Mouse (Mus musculus) intestine, embryonic 14.5 days (tissue): ENCODE data around the gene Tuba3a. TPM values are rescaled to one million over a fixed set of nuclear protein-coding genes. Genes with fewer than 3 reads are reported as not detected.

Source experiments
- ATAC-seq: fragments of 200-750 bp; cut with Nextera tagmentation; replicated peaks from 2 replicates; pipeline ENCODE4 v1.8.0; 2017; ENCODE audit warnings: low read depth, moderate number of reproducible peaks, moderate TSS enrichment, moderate library complexity; ENCODE audit not compliant: low FRiP score, low TSS enrichment
- DNase-seq: peaks from one replicate; pipeline ENCODE4 v3.0.0-alpha.2; 2018; ENCODE audit warnings: low spot score
- H3K27ac ChIP-seq: fragments of 300-500 bp; sonication (generic); 2 replicates; pipeline ENCODE4 v1.5.1; 2014; ENCODE audit warnings: low read depth, mild to moderate bottlenecking, control low read depth
- H3K27me3 ChIP-seq: fragments of 300-500 bp; sonication (generic); replicated peaks from 2 replicates; pipeline ENCODE4 v1.6.1; 2014; ENCODE audit warnings: low read length, control low read depth; ENCODE audit not compliant: control insufficient read depth, insufficient read depth
- H3K36me3 ChIP-seq: fragments of 300-500 bp; sonication (generic); 2 replicates; pipeline ENCODE4 v1.6.1; 2014; ENCODE audit warnings: low read length, control low read depth; ENCODE audit not compliant: control insufficient read depth, insufficient read depth
- H3K4me1 ChIP-seq: fragments of 300-500 bp; sonication (generic); replicated peaks from 2 replicates; pipeline ENCODE4 v1.6.1; 2014; ENCODE audit warnings: low read length, control low read depth, mixed read lengths; ENCODE audit not compliant: control insufficient read depth, insufficient read depth
- H3K4me2 ChIP-seq: fragments of 300-500 bp; sonication (generic); 2 replicates; pipeline ENCODE4 v1.6.1; 2014; ENCODE audit warnings: low read length
- H3K4me3 ChIP-seq: fragments of 300-500 bp; sonication (generic); 2 replicates; pipeline ENCODE4 v1.5.1; 2014; ENCODE audit warnings: low read depth, low read length, control low read depth, mixed read lengths
- H3K9ac ChIP-seq: fragments of 300-500 bp; sonication (generic); 2 replicates; pipeline ENCODE4 v1.6.1; 2014; ENCODE audit warnings: mild to moderate bottlenecking, low read length
- H3K9me3 ChIP-seq: fragments of 300-500 bp; sonication (generic); 2 replicates; pipeline ENCODE4 v1.6.1; 2016; ENCODE audit warnings: low read length, control low read depth; ENCODE audit not compliant: control insufficient read depth
- WGBS: fragments of 180-500 bp; shearing (Covaris S2); extraction: QIAGEN DNeasy Blood & Tissue Kit; methylation state at CpG from one replicate; pipeline ENCODE4 v1.1.7; 2014; 5-methylcytosine and 5-hydroxymethylcytosine counted together
- polyA plus RNA-seq: library from polyadenylated mRNA; unstranded; fragments of >200 nt; fragmentation: Nextera tagmentation; extraction: Ambion mirVana; gene quantifications from 2 replicates; pipeline ENCODE4 v1.2.1, GENCODE M21; 2014

Tuba3a gene
- polyA plus RNA-seq, 1 experiment from 2014 or later, result 0.12 TPM

DNA sequence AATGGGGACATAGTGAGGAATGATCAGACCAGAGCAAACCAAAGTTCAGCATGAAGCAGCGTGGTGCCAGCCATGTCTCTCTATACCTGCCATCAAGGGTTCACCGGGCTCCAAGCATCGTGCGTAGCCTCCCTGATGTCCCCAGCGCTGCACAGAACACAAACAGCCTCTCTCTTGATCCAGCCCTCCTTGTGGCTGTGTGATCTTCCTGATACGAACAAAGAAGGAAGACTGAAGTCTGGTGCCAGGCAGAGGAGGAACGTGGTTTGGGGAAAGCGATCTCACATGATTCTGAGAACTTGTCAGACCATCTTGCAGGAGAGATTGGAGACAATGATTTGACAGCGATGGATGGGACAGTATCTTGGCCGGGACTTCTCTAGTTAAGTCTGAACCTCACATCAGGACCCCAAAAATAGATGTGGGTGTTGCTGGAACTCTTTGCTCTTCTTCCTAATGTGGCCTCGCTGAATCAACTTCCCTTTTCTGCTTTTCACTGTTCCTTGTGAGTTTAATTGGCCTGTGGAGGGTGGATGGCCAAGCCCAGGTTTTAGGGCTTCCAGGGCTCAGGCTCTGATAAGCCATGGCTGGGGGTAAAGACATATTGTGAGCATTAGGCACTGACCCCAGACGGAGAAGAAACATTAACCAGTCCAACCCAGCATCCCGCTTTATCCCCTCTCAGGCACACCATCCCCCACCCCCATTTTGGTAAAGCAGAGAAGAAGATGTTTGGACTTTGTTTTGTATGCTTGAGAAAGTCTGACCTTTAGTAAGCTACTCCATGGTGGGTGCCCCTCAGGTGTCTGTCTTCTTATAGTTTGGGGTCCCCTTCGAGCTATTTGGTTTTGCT lies 31.8 kb downstream of the Tuba3a start:
- H3K27me3 ChIP-seq, result no peaks in the 10 kb centered on the region
- H3K27ac ChIP-seq, result no peak overlapping the region
- no peaks in the 10 kb centered on the region for H3K4me1 ChIP-seq
- H3K36me3 ChIP-seq, result no peaks in the 10 kb centered on the region
- H3K4me3 ChIP-seq, result no peak overlapping the region
- DNase-seq, result no peak
- WGBS, result 77% methylated on average over 14 of the region's 14 CpGs
- H3K9ac ChIP-seq, result no peak overlapping the region
- ATAC-seq, result no peak
- H3K4me2 ChIP-seq, result no peak overlapping the region
- no peaks in the 10 kb centered on the region for H3K9me3 ChIP-seq

DNA sequence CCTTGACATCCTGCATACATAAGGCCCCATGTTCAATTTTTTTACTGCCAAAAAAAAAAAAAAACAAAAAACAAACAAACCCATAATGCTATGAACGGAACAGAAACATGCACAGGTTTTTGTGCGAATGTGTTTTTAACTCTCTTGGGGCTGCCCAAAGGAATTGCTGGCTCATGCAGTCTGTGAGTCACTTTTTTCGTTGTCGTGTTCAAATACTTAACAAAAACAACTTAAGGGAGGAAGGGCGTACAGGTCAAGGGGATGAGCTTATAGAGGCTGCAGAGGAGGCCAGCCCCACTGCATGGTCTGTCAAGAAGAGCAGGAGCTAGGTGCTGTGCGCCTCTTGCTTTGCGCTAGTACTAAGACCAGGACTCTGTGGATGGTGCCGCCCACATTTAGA lies 33.1 kb downstream of the Tuba3a start:
- Histone ChIP-seq H3K4me2 (no peak overlapping the region), H3K36me3 (no peaks in the 10 kb centered on the region), H3K27ac (no peak overlapping the region), H3K9ac (no peak overlapping the region), H3K9me3 (no peaks in the 10 kb centered on the region), H3K27me3 (no peaks in the 10 kb centered on the region), H3K4me3 (no peak overlapping the region), H3K4me1 (no peaks in the 10 kb centered on the region)
- ATAC-seq, result no peak
- DNase-seq, result no peak
- 88% methylated on average over 8 of the region's 8 CpGs for WGBS

GRCm38 (mm10) chr6:125252285-125252684 lies 33.6 kb downstream of the Tuba3a start:
- H3K36me3 ChIP-seq, result no peaks in the 10 kb centered on the region
- ATAC-seq (no peak), DNase-seq (no peak)
- no peaks in the 10 kb centered on the region for H3K4me1 ChIP-seq
- H3K9me3 ChIP-seq, result no peaks in the 10 kb centered on the region
- WGBS, result 79% methylated on average over 3 of the region's 3 CpGs
- no peak overlapping the region for H3K4me2 ChIP-seq
- H3K27me3 ChIP-seq, result no peaks in the 10 kb centered on the region
- no peak overlapping the region for H3K9ac ChIP-seq
- no peak overlapping the region for H3K4me3 ChIP-seq
- no peak overlapping the region for H3K27ac ChIP-seq

- Histone ChIP-seq H3K9ac (no peak overlapping the region), H3K9me3 (no peaks in the 10 kb centered on the region), H3K4me2 (no peak overlapping the region), H3K27ac (no peak overlapping the region), H3K36me3 (no peaks in the 10 kb centered on the region), H3K4me1 (no peaks in the 10 kb centered on the region), H3K27me3 (no peaks in the 10 kb centered on the region), H3K4me3 (no peak overlapping the region)
- 28% methylated on average over 1 of the region's 1 CpGs for WGBS
- DNase-seq (no peak), ATAC-seq (no peak)
Measured at GRCm38 (mm10) chr6:125244551-125244950, 41.3 kb downstream of the Tuba3a start.

GRCm38 (mm10) chr6:125241566-125241965 lies 44.3 kb downstream of the Tuba3a start:
- 84% methylated on average over 8 of the region's 8 CpGs for WGBS
- DNase-seq, result no peak

DNA sequence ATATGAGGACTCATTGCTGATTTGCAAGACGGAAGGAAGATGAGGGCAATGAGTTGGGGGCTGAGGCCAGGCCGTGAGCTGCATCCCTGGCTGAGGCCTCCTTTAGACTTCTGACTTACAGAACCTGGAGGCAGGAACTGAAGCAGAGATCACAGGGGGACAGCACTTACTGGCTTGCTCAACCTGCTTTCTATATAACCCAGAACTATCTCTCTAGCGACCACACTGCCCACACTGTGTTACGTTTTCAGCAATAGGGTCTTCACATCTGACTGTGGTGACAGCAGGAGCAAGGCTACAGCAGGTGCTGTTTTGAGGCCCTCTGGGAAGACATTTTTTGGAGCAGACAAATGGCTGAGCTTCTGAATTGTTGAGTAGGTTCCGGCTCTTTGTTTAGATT lies 45.2 kb downstream of the Tuba3a start:
- no peak overlapping the region for H3K4me3 ChIP-seq
- H3K9ac ChIP-seq, result no peak overlapping the region
- H3K9me3 ChIP-seq, result no peaks in the 10 kb centered on the region
- no peak for DNase-seq
- no peak overlapping the region for H3K4me2 ChIP-seq
- no peaks in the 10 kb centered on the region for H3K36me3 ChIP-seq
- H3K27ac ChIP-seq, result no peak overlapping the region
- ATAC-seq, result no peak
- no peaks in the 10 kb centered on the region for H3K27me3 ChIP-seq
- H3K4me1 ChIP-seq, result no peaks in the 10 kb centered on the region
- WGBS, result 70% methylated on average over 5 of the region's 5 CpGs

More at GRCm38 (mm10) chr6:125241566-125241965, 44.3 kb downstream of the Tuba3a start:
- Histone ChIP-seq H3K4me1 (no peaks in the 10 kb centered on the region), H3K36me3 (no peaks in the 10 kb centered on the region), H3K27ac (no peak overlapping the region), H3K27me3 (no peaks in the 10 kb centered on the region), H3K9ac (no peak overlapping the region), H3K4me2 (no peak overlapping the region), H3K4me3 (no peak overlapping the region), H3K9me3 (no peaks in the 10 kb centered on the region)
- no peak for ATAC-seq

- no peak for ATAC-seq
Measured at GRCm38 (mm10) chr6:125239547-125239946, 46.3 kb downstream of the Tuba3a start.

GRCm38 (mm10) chr6:125238396-125238795 lies 47.4 kb downstream of the Tuba3a start:
- Histone ChIP-seq H3K27ac (no peak overlapping the region), H3K4me1 (no peaks in the 10 kb centered on the region), H3K9ac (no peak overlapping the region), H3K9me3 (no peaks in the 10 kb centered on the region), H3K4me3 (no peak overlapping the region), H3K36me3 (no peaks in the 10 kb centered on the region), H3K27me3 (no peaks in the 10 kb centered on the region), H3K4me2 (no peak overlapping the region)
- DNase-seq (no peak), ATAC-seq (no peak)
- WGBS, result 47% methylated on average over 6 of the region's 6 CpGs

More at GRCm38 (mm10) chr6:125239547-125239946, 46.3 kb downstream of the Tuba3a start:
- Histone ChIP-seq H3K9ac (no peak overlapping the region), H3K4me1 (no peaks in the 10 kb centered on the region), H3K27ac (no peak overlapping the region), H3K36me3 (no peaks in the 10 kb centered on the region), H3K27me3 (no peaks in the 10 kb centered on the region), H3K4me3 (no peak overlapping the region), H3K9me3 (no peaks in the 10 kb centered on the region), H3K4me2 (no peak overlapping the region)
- DNase-seq, result no peak
- 90% methylated on average over 5 of the region's 5 CpGs for WGBS

DNA sequence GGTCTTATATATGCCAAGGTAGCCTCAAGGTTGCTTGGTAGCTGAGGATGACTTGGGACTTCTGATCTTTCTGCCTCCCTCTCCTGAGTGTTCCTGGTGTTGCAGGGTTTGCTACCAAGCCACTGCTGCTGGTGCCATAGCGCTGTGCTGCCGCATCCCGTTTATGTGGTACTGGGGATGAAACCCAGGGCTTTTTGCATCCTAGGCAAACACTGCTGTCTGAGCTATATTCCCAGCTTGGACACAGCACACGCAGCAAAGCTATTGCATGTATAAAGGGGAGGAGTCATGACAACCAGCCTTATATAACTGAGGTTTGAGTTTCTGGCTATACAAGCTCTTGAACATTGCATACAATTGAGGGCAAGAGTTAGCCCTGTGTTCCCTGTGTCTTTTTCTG lies 48.4 kb downstream of the Tuba3a start:
- Histone ChIP-seq H3K4me2 (no peak overlapping the region), H3K9me3 (no peaks in the 10 kb centered on the region), H3K4me3 (no peak overlapping the region), H3K27me3 (no peaks in the 10 kb centered on the region), H3K9ac (no peak overlapping the region), H3K36me3 (no peaks in the 10 kb centered on the region), H3K27ac (no peak overlapping the region), H3K4me1 (no peaks in the 10 kb centered on the region)
- DNase-seq (no peak), ATAC-seq (no peak)
- WGBS, result 75% methylated on average over 4 of the region's 4 CpGs
